Mouse (Mus musculus) lung, adult 2 months (tissue): Measurements from ENCODE around the gene Kif6.

Experiments used
- CTCF ChIP-seq: fragments of 200-500 bp; IDR thresholded peaks from 2 replicates; pipeline ENCODE4 v1.5.1; 2011; ENCODE audit warnings: mild to moderate bottlenecking, low read length, control low read depth; ENCODE audit not compliant: insufficient read depth
- POLR2A ChIP-seq: fragments of 200-500 bp; IDR thresholded peaks from 2 replicates; pipeline ENCODE4 v1.6.1; 2011; ENCODE audit warnings: low read depth, mild to moderate bottlenecking, control low read depth, low read length, borderline replicate concordance; ENCODE audit errors: extremely low read depth

- TF ChIP-seq CTCF (no peak), POLR2A (no peak)
Observed at GRCm38 (mm10) chr17:49610296-49610695, 4.6 kb upstream of the Kif6 start.
